Mouse (Mus musculus) monocyte, adult 5-6 weeks (primary cell): ENCODE data around the gene Grap2. TPM values are rescaled to one million over a fixed set of nuclear protein-coding genes. Genes with fewer than 3 reads are reported as not detected.
A peak's percentile ranks its signal among the peaks of the same experiment; 100 is the strongest.

Experiments used
- ATAC-seq: fragments of 153-309, 156-312 bp; replicated peaks from 2 replicates; pipeline ENCODE4 v1.8.0; 2017; ENCODE audit warnings: mild to moderate bottlenecking; ENCODE audit not compliant: low TSS enrichment, insufficient number of reproducible peaks, severe bottlenecking, poor library complexity, low FRiP score
- total RNA-seq: library from RNA; stranded (forward); fragments of 200-1000, 200-491, 200-594 nt; gene quantifications from 3 replicates; pipeline ENCODE4 v1.2.3, GENCODE M21; 2017

Gene Grap2
- total RNA-seq, 1 experiment from 2014 or later = 29.1 TPM

- no peak for ATAC-seq
Observed at GRCm38 (mm10) chr15:80664444-80664843, 92.0 kb downstream of the Grap2 start.

GRCm38 (mm10) chr15:80671295-80672252 lies 99.2 kb downstream of the Grap2 start, which contains the start of gene Fam83f:
Gene Fam83f, plus strand, starts transcription at chr15:80671847.
- ATAC-seq = peak; percentile 64

GRCm38 (mm10) chr15:80672810-80673209 lies 100.4 kb downstream of the Grap2 start:
- no peak for ATAC-seq

- peak; percentile 64 for ATAC-seq
Observed at GRCm38 (mm10) chr15:80673337-80674095, 101.1 kb downstream of the Grap2 start.

- ATAC-seq = no peak
Observed at GRCm38 (mm10) chr15:80674700-80675099, 102.3 kb downstream of the Grap2 start.

- ATAC-seq = no peak
Observed at GRCm38 (mm10) chr15:80679515-80680215, 107.3 kb downstream of the Grap2 start.

GRCm38 (mm10) chr15:80680347-80681030 lies 108.1 kb downstream of the Grap2 start:
- no peak for ATAC-seq

- peak; percentile 46; the same call in 1 of the 2 replicates for ATAC-seq
Observed at GRCm38 (mm10) chr15:80681466-80681881, 109.1 kb downstream of the Grap2 start.

- no peak for ATAC-seq
Observed at GRCm38 (mm10) chr15:80682343-80682742, 109.9 kb downstream of the Grap2 start.

- no peak for ATAC-seq
Observed at GRCm38 (mm10) chr15:80683151-80683550, 110.8 kb downstream of the Grap2 start.

- ATAC-seq = no peak
Observed at GRCm38 (mm10) chr15:80683990-80684389, 111.6 kb downstream of the Grap2 start.

- ATAC-seq = no peak
Observed at GRCm38 (mm10) chr15:80684786-80685602, 112.6 kb downstream of the Grap2 start.

GRCm38 (mm10) chr15:80685603-80685895 lies 113.2 kb downstream of the Grap2 start:
- ATAC-seq = no peak

- ATAC-seq = no peak
Observed at GRCm38 (mm10) chr15:80688536-80688935, 116.1 kb downstream of the Grap2 start.

- no peak for ATAC-seq
Observed at GRCm38 (mm10) chr15:80693492-80693891, 121.1 kb downstream of the Grap2 start.

- ATAC-seq = 0 out of 2 replicates have a peak, but pooled peaks have one; percentile 47
Observed at GRCm38 (mm10) chr15:80694125-80694910, 121.9 kb downstream of the Grap2 start.

GRCm38 (mm10) chr15:80697564-80697963 lies 125.2 kb downstream of the Grap2 start:
- ATAC-seq = 0 out of 2 replicates have a peak, but pooled peaks have one; percentile 16
